Mouse (Mus musculus) macrophage (primary cell): ENCODE measurements around the gene Nav2. TPM values are rescaled to one million over a fixed set of nuclear protein-coding genes. Genes with fewer than 3 reads are reported as not detected.

Source experiments
- H3K27ac ChIP-seq: fragments of 350-480 bp; formaldehyde crosslinking; 2 replicates; pipeline ENCODE4 v1.9.0; 2021
- H3K36me3 ChIP-seq: fragments of 350-480 bp; formaldehyde crosslinking; 2 replicates; pipeline ENCODE4 v1.9.0; 2021; ENCODE audit errors: inconsistent target
- H3K4me3 ChIP-seq: fragments of 350-480 bp; formaldehyde crosslinking; 2 replicates; pipeline ENCODE4 v1.9.0; 2021; ENCODE audit errors: inconsistent target
- H3K79me2 ChIP-seq: fragments of 350-480 bp; formaldehyde crosslinking; 2 replicates; pipeline ENCODE4 v1.9.0; 2021; ENCODE audit errors: inconsistent target
- WGBS: methylation state at CpG from one replicate; pipeline ENCODE4 v1.1.7; 2026; ENCODE audit warnings: inconsistent platforms; ENCODE audit not compliant: missing documents; 5-methylcytosine and 5-hydroxymethylcytosine counted together
- polyA plus RNA-seq: library from polyadenylated mRNA; stranded (reverse); fragments of 250-400 nt; gene quantifications from 3 replicates; pipeline ENCODE4 v1.2.4, GENCODE M21; 2018; ENCODE audit warnings: inconsistent platforms

Gene Nav2
- polyA plus RNA-seq, 1 experiment from 2014 or later, result 19.2 TPM

DNA sequence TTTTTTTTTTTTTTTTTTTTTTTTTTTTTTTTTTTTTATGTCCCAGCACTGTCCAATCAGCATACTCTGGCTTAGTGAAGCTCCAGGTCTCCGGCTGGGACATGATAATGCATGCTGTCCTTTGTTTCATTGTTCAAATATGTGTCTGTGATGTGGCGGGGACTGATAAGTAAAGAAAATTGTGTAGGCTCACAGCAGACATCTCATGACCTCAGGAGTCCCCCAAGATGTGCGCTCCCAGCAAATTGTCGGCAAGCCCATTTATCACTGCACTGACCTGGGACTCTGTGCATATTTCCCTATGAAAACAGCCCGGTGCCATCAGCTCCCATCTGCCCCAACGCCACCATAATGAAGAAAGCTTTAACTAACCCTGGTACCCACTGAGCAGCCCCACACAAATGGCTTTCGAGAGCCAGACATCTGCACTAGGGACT, 110.0 kb downstream of the Nav2 start:
- H3K4me3 ChIP-seq, result no peak overlapping the region
- 94% methylated on average over 7 of the region's 7 CpGs for WGBS
- no peaks in the 10 kb centered on the region for H3K36me3 ChIP-seq
- no peak overlapping the region for H3K27ac ChIP-seq
- no peaks in the 10 kb centered on the region for H3K79me2 ChIP-seq

DNA sequence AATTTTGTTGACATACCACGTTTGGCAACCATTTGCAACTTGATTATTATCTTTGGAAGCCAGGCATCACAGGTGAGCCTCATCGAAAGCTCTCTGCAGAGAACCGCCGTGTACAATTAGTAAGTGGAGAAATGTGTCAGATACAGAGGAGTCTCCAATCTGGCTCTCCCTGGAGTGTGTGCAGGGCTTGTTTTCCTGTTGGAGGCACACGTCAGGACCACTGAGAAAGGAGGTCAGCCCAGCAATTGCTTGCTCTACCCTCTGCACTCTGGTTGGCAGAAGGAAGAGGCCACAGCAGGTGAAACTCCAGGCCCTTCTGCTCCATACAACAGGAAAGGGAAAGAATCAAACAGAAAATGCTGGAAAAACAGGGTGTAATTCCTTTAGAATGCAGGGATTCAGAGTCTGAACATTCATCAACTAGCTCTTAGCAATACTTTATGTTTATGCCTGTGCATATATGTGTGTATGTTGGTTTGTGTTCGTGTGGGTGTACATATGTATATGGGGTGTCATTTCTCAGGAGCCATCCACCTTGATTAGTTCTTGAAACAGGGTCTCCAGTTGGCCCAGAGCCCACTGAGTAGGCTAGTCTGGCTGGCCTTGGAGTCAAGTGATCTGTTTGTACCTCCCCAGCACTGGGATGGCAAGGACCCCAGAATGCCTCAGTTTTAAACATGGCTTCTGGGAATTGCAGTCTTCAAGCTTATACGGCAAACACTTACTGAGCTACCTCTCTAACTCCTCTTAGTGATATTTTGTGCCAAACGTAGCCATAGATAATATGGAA, 116.7 kb downstream of the Nav2 start:
- H3K79me2 ChIP-seq, result no peaks in the 10 kb centered on the region
- no peak overlapping the region for H3K4me3 ChIP-seq
- H3K27ac ChIP-seq, result no peak overlapping the region
- H3K36me3 ChIP-seq, result no peaks in the 10 kb centered on the region
- WGBS, result 83% methylated on average over 8 of the region's 8 CpGs

DNA sequence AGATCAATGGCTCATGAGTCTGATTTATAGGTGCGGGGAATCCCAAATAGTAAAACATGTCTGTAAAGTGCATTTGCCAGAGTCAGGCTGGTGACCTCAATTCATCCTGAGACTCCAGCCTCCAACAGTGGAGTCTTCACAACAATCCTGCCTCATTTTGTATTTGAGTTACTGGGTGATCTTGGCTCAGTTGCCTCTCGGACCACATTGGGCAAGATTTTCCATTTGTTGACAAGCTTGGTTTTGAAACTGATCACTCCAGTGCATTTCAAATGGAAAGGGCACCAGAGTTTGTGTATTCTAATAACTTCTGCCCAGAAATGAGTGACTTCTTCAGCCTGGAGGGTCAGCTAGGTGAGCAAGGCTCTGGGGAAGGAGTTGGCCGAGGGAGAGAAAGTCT, 117.5 kb downstream of the Nav2 start:
- H3K79me2 ChIP-seq, result no peaks in the 10 kb centered on the region
- H3K4me3 ChIP-seq, result no peak overlapping the region
- no peak overlapping the region for H3K27ac ChIP-seq
- 100% methylated on average over 3 of the region's 3 CpGs for WGBS
- H3K36me3 ChIP-seq, result no peaks in the 10 kb centered on the region

DNA sequence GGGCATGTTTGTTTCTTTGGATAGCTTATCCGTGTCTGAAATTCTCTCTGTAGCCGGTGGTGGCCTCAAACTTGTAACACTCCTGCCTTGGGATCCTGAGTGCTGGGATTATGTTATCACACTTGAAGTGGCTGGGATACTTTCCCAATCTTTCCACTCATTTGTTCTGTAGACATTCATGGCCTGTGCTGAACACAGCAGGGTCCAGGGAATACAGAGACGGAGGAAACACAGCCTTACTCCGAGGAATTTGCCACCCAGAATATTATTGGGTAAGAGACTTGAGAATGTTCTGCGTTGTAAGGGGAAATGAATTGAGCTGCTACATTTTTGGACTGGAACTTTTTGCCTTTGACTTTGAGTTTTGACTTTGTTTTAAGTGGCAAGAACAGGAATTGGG, 118.0 kb downstream of the Nav2 start:
- Histone ChIP-seq H3K36me3 (no peaks in the 10 kb centered on the region), H3K4me3 (no peak overlapping the region), H3K27ac (no peak overlapping the region), H3K79me2 (no peaks in the 10 kb centered on the region)
- 95% methylated on average over 5 of the region's 5 CpGs for WGBS

DNA sequence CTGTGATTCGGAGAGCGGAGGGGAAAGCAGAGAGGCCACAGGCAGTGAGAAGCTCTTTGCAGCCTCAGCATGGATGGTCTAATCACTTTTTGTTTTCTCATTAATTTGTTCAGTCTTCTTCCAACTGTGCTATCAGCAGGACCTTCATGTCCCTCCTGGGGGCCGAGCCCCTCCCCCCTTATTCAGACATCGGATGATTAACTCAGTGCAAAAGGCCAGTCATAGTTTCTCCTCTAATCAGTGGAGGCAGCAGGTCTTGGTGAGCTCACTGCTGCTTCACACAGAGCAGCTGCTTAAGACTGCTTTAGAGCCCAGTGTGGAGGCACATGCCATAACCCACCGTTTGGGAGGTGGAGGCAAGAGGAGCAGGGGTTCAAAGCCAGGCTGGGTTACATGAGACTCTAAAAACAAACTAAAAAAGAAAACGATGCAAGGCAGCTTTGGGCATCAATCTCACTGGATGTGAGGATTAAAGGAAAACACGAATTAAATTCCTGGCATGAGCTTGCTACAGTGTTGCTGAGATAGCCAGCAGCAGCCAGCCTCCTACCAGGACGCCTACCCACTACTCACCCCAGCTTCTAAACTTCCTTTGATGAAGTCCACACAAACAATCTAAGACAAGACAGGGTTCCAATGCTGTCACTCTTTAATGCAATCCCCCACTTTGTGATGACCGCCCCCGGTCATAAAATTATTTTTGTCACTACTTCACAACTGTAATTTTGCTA, 120.9 kb downstream of the Nav2 start:
- Histone ChIP-seq H3K27ac (no peak overlapping the region), H3K36me3 (no peaks in the 10 kb centered on the region), H3K4me3 (no peak overlapping the region), H3K79me2 (no peaks in the 10 kb centered on the region)
- WGBS, result 74% methylated on average over 10 of the region's 10 CpGs

DNA sequence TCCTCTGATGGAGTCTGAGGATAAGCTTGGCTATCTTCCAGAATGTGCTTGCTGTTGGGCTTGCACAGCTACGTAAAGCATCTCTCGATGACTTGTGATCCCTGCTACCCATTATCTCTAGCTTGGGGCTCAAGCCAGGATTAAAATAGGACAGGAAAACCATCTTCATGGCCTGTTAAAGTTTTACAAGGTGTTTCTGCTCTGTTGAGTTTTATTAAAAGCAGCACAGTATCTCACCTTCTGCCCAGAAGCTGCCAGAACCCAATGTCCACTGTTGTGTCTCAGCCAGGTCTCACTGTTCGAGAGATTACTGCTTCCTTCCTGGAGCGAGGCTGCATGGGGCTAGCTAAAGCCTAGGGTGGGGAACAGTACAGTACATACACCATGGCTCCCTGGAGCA, 123.7 kb downstream of the Nav2 start:
- Histone ChIP-seq H3K4me3 (no peak overlapping the region), H3K36me3 (no peaks in the 10 kb centered on the region), H3K79me2 (no peaks in the 10 kb centered on the region), H3K27ac (no peak overlapping the region)
- WGBS, result 86% methylated on average over 4 of the region's 4 CpGs

DNA sequence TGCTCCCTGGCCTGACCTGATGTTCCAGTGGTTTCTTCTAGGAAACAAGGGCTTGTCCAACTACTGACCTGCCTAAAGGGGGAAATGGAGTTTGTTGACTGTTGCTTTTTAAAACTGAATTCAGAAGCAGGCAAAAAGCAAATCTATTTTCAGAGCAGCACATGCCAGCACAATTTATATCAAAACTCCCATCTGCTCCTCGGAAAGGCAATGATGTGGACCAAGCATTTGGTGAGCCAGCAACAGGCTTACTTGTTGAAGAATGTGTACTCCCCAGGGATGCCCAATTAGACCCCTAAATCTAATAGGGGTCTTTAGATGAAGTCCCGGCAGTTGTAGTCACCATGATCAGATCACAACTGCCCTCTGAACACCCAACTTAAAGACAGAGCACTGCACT, 125.7 kb downstream of the Nav2 start:
- H3K27ac ChIP-seq, result no peak overlapping the region
- H3K4me3 ChIP-seq, result no peak overlapping the region
- H3K79me2 ChIP-seq, result no peaks in the 10 kb centered on the region
- 95% methylated on average over 2 of the region's 2 CpGs for WGBS
- no peaks in the 10 kb centered on the region for H3K36me3 ChIP-seq

DNA sequence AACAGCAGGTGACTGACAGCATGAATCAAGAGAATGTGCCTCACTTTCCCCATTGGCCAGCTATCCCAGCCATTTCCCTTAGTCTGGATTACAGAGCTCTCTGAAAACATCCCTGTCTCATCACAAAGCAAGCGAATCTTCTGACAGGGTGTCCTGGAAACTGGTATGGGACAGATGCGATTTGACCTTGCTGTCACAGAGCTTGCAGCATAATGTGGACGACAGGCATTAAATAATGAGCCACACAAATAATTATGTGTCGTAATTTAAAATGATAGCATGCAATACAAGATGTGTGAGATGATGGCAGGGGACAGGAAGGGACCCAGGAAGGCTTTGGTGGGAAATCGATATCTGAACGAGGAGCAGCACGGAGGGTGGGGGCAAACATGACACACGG, 131.6 kb downstream of the Nav2 start:
- H3K79me2 ChIP-seq, result no peaks in the 10 kb centered on the region
- WGBS, result 88% methylated on average over 8 of the region's 8 CpGs
- no peak overlapping the region for H3K27ac ChIP-seq
- no peaks in the 10 kb centered on the region for H3K36me3 ChIP-seq
- no peak overlapping the region for H3K4me3 ChIP-seq

DNA sequence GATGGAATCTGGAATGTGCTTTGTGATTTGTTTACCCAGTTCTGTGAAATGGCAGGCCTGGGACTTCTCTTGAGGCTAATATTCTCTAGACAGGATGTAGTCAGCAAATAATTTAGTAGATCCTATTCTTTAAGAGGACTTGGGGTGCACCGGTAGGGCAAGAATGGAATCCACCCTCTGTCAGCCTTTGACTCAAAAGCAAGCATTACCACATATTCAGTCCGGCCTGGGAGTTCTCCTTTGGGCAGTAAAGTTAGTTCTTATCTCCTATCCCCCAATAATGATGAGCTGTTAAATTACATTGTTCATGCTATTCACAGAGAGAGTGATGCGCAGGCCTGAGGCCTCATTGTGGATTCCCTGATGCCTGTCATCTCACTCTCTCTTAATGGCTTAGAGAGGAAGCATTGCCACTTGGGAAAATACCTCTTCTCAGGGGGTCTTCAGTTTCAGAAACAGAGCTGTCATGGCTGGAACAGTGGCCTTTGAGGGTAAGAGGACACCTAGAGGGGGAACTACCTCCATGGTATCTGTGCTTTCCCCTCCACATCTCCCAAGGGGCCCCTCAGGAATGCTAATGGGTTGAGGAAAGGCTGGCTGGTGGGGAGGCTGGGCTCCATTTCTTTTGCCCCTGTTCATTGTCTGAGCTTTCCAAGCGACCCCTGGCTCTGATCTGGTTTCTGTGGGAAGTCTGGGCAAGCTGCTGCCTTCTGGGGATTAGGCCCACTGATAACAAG, 133.0 kb downstream of the Nav2 start:
- H3K36me3 ChIP-seq, result no peaks in the 10 kb centered on the region
- no peaks in the 10 kb centered on the region for H3K79me2 ChIP-seq
- no peak overlapping the region for H3K27ac ChIP-seq
- H3K4me3 ChIP-seq, result no peak overlapping the region
- WGBS, result 76% methylated on average over 4 of the region's 4 CpGs

DNA sequence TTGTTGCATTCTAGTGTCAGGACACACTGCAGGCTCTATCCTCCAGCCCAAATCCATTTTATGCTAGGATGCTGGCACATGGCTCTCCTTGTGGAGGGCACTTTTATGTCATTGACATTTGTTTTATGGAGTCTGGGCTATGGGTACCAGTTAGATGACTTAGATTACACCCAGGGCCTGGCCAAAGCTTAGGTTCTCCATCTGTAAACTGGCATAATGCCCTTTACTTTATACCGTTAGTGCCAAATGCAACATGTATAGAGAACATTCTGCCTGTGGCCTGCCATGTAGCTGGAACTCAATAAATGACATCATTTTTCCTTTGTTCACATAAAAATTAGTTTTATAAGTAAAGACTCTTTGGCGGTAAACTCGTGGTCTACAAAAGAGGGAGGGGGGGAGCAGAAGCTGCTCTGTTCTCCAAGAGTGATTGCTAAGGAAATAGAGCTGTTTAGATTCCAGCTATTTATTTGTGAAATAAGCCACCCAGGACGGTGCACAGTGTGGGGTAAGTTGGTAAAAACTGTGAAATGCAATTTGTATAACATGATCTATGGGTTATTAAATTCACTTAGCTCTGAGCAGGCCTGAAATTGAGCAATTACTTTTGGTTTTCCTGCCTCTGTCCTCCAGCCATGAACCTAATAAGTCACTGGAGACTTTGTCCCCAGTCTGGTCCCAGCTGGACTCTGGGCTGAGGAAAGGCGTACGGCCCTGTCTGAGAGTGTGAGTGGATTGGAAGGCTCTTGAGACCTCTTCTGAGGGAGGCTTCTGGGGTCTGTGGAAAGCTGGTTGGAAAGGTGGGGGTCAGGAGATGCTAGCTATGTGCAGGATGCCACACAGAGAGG, 137.2 kb downstream of the Nav2 start:
- no peaks in the 10 kb centered on the region for H3K79me2 ChIP-seq
- 78% methylated on average over 6 of the region's 6 CpGs for WGBS
- H3K36me3 ChIP-seq, result no peaks in the 10 kb centered on the region
- H3K4me3 ChIP-seq, result no peak overlapping the region
- H3K27ac ChIP-seq, result no peak overlapping the region

DNA sequence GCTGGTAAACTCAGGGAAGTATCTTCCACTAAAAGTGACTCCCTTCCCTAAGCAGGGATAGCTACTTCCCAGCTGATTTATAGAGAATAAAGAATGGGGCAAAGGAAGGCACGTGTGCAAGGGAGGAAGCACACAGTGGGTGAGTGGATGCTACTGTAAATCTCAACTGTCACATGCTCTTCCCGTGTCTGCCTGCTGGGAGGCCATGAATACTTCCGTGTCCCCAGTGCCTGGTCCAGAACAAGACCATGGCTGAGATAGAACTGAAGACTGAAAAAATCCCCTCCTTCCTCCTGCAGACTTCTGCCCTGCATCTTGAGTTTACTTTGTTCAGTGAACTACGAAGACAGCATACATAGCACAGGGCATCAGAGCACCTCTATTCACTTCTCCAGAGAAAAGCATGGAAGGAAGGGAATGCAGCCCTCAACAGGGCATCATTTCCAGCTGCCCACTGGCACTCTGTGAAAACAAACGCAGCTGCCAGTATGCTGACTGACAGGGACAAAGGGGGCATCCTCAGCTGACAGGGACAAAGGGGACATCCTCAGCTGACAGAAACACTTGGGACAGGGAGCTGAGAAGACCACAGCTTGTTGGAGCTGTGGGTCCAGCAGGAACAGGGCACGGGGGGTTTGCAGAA, 138.0 kb downstream of the Nav2 start:
- H3K36me3 ChIP-seq, result no peaks in the 10 kb centered on the region
- H3K27ac ChIP-seq, result peak overlapping the region; percentile 55
- no peak overlapping the region for H3K4me3 ChIP-seq
- 37% methylated on average over 6 of the region's 6 CpGs for WGBS
- H3K79me2 ChIP-seq, result no peaks in the 10 kb centered on the region

DNA sequence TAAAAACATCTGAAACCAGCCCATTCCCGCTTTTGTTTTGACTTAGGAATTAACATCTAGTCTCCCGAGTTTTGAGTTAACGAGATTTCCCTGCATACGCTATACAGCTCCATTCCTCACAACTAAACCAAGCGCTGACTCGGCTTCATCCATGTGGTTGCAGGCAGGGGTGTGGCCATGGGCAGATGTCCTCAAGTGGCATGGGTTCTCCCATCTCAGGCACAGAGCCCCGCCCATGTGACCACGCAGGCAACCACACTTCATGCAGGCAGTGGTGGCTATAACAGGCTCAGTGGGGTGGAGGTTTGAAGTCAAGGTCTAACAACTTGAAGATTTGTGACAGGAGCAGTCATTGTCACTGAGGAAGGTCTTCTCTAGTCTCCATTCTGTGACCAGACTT, 138.8 kb downstream of the Nav2 start:
- H3K4me3 ChIP-seq, result no peak overlapping the region
- H3K27ac ChIP-seq, result peak overlapping the region; percentile 55
- 21% methylated on average over 8 of the region's 8 CpGs for WGBS
- no peaks in the 10 kb centered on the region for H3K79me2 ChIP-seq
- no peaks in the 10 kb centered on the region for H3K36me3 ChIP-seq

DNA sequence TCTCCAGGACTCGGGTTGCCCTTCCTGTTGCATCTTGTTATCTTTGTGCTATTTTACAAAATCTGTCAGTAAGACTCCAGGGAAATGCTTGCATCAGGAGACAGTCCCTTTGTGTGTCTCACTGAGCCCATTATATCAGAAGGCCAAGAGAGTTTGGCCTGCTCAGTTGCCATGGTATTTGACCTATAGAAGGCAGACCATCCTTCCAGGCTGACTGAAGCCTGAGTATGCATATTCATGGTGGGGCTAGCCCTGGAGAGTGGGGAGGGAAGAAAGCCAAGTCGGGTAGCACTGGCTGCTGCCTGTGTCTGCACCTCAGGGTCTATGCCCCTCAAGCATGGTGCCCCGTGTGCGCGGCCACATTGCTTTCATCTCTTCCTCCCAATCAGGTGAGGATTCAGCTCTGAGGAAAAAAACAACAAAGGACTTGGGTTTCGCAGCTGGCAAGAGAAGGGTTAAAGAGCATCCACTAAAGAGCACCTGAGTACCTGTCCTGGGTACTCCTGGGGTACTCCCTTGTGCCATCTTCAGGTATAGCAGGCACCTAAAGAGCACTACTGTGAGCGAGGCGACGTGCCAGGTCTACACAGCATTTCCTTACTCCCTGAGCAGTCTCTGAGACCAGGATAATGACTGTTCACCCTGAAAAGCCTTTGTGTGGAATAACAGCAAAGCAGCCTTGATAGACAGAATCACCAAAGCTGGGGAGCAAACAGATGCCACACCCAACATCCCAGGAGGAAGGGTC, 144.5 kb downstream of the Nav2 start:
- H3K27ac ChIP-seq, result no peak overlapping the region
- no peak overlapping the region for H3K4me3 ChIP-seq
- H3K79me2 ChIP-seq, result no peaks in the 10 kb centered on the region
- 86% methylated on average over 9 of the region's 9 CpGs for WGBS
- H3K36me3 ChIP-seq, result no peaks in the 10 kb centered on the region
